Mouse (Mus musculus) layer of hippocampus, adult 2 months (tissue): ENCODE data around the gene Ufm1. TPM values are rescaled to one million over a fixed set of nuclear protein-coding genes. Genes with fewer than 3 reads are reported as not detected.

Source experiments
- DNase-seq, 2 experiments: peaks; one replicate each; pipeline ENCODE4 v3.0.0; 2022; ENCODE audit warnings: low spot score in 2 of 2
- H3K27ac ChIP-seq: fragments of 200-600 bp; 2 replicates; pipeline ENCODE4 v1.8.1; 2022
- H3K4me3 ChIP-seq: fragments of 200-600 bp; 2 replicates; pipeline ENCODE4 v1.8.1; 2022; ENCODE audit warnings: mild to moderate bottlenecking
- CTCF ChIP-seq: fragments of 200-600 bp; conservative IDR thresholded peaks from 2 replicates; pipeline ENCODE4 v1.8.1; 2022; ENCODE audit warnings: antibody characterized with exemption, mild to moderate bottlenecking, moderate library complexity
- total RNA-seq, 2 experiments: library from RNA; stranded (reverse); gene quantifications; 2 replicates each; pipeline ENCODE4 v1.2.3; 2021

Ufm1 gene
- total RNA-seq, 2 experiments from 2014 or later, result 79.2 to 79.6 TPM

DNA sequence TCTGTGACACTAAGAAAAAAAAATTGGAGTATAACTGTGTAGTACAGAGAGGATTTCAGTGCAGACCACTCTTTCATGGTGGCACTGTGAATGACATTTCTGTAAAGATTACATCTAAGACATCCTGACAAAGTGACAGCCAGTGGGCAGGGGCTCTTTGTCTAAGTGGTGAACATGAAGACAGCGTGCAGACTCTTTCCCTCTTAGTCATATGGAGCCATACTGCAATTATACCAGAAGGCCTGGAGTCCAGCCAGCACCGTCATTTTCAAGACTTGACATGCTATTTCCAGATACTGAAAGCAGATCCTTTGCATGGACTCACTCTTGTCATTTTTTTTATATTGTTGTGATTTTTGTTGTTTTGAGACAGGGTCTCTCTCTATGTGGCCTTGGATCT, 29.4 kb downstream of the Ufm1 start:
- Histone ChIP-seq H3K4me3 (no peak overlapping the region), H3K27ac (no peak overlapping the region)
- DNase-seq, result no peak
- TF ChIP-seq CTCF, result no peak

DNA sequence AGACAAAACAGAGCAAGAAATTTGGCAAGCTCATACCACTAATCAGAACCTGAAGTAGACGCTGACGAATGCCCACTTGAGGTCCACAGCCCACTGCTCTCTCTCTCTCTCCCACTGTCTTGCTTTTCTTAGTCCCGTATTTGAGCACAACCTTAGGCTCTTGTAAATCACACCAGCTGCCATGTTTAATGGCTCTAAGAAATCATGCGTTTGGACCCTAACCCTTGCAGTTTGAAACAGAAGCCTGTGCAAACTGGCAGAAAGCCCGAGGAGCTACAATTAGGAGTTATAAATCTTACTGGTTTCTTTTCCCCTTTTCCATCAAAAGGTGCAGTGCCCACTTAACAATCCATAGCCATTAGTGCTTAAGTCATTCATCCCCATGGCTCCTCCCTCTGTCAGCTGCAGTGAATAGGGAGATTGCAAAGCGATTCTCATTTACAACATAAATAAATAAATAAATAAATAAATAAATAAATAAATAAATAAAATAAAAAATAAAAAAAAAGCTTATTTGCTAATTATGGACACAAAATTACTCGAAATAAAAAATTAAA, 50.1 kb downstream of the Ufm1 start:
- DNase-seq, result no peak
- Histone ChIP-seq H3K27ac (no peak overlapping the region), H3K4me3 (no peak overlapping the region)
- TF ChIP-seq CTCF, result no peak

Other genes with a start within 250 kb of the Ufm1 start
- 1 to 10 TPM; 1.8 to 2.2 TPM for gene Frem2, start 206.5 kb downstream of the Ufm1 start, total RNA-seq
- not detected for gene Gm10985, start 18.7 kb downstream of the Ufm1 start, total RNA-seq